Mouse (Mus musculus): ENCODE results near the gene Wwox.

Gene Wwox

DNA sequence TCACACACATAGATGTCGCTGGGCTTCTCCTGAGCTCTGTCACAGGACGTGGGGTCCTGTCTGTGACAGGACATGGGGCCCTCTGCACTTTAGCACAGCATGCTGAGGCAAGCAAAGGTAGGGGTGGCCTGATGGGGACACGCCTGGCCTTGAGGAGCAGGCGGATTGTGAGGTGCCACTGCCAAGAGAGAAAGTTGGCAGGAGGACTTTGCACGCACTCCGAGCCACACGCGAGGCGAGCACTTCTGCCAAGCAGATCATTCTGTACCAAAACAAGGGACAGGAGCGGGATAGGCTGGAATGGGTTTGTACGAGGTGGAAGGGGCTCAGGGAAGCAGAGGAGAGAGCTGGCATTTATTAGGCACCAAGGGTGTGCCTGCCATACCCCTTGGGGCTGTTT is 543.3 kb downstream of the Wwox start:
- no peak for DNase-seq

DNA sequence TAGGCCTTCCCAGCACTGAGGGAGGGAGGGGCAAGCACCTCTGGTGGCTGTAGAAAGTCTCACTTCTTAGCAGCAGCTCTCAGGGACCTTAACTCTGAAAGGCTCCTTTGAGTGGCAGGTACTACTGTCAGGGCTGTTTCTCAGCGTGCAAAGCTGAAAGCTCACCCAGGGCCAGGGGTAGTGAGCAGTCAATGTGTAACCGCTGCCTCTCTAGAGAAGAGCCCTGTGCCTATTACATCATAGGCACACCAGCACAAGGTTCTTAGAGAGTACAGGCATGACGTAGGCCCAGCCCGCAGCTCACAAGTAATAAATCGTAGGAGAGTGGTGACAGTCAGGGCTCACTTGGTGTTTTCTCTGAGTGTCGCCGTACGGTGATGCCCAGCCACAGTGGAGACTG is 545.0 kb downstream of the Wwox start:
- DNase-seq, result no peak

DNA sequence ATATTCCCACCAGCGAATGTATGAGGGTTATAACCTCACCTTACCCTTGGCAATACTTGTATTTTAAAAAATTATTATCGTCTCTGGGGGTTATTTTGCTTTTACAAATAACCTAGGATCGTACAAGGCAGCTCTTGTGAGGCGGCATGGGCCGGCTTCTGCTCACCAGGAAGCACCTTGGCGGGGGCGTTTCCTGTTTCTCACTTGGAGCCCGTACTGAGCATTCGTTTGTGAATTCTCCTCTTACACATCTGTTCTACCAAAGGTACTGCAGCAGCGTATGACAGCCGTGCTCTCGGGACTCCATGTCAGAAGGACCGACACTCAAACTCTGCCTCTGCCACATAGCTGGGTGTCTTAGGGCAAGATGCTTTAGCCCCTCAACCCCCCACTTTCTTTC is 546.5 kb downstream of the Wwox start:
- DNase-seq, result no peak

DNA sequence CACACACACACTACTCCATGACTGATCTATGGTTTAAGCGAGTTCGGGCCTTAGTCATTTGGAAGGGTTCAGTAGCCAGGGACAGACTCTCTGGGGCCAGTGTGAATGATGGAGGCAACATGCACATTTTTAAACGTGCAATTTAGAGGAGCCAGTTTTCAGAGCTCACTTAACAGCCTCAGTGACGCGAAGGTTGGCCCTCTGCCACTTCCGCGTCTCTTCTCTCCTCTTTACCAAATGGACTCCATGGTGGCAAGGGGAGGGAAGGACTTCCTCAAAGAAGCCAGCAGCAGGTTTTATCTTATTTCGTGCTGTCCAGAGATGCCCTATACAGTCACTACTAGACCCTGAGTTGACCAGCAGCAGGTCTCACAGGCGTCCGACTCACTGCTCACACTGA is 547.5 kb downstream of the Wwox start:
- no peak for DNase-seq

DNA sequence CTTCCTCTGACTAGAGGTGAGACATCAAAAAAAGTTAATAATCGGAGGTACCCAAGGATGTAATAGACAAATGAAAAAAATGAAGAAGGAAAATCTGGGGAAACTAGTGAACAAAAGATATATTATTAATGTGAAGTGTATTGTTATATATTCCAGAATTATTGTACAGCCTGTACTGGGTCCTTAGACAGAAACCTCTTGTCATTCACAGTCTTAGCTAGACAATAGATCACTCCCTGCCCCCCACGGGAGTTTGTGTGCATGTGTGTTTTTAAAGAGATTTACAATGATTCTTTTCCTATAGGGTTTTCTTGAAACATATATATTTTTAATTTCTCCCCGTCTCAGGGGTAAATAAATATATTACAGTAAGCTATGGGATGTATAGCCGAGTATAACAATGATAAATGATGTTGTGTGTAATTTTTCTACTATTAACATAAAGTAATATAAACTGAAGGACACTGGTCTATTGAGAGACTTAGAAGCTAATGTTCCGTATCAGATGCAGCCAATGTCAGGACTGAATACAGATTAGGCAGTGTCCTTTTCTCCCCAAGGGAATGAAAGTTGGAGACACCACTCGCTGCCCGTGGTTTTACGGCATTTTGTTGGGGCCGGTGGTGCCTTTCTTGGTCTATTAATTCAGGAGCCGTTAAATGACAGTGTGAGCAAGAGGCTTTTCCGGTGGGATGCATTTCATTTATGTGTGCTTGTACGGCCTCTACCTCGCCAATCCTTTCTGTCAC is 551.6 kb downstream of the Wwox start:
- DNase-seq, result no peak

DNA sequence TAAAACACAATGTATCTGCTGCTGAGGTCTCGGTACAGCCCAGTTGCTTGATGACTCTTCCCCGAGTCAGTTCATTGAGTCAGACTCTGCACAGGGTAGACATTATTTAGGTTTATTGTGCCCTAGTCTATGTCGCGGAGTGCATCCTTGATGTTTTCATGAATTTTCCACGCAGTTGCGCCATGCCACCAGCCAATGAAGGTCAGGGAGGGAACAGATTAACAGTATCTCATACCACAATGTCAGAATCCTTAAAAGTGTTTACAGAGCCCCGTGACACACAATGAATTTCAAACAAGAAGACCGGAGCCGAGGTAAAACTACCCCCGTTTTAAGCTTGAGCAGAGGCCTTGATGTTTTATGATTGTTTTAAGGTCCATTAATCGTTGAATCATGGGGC is 561.3 kb downstream of the Wwox start:
- no peak for DNase-seq

DNA sequence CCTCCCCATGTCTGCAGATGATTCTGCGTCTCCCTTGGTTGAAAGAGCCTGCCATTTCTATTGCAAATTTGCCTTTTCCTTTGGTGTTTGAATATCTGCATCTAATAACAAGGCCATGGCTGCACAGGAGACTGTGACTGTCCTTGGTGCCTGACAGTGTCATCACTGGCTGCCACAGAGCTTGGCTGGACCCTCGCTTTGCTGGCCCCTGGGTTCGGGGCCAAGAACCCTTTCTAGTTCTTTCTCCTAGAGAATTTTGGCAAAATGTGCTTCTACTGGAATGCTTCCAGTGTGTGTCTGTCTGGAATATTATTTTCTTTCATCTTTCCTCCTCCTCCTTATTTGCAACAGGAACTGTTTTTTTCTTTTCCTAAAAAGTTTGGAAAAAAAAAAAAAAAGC is 565.6 kb downstream of the Wwox start:
- no peak for DNase-seq

DNA sequence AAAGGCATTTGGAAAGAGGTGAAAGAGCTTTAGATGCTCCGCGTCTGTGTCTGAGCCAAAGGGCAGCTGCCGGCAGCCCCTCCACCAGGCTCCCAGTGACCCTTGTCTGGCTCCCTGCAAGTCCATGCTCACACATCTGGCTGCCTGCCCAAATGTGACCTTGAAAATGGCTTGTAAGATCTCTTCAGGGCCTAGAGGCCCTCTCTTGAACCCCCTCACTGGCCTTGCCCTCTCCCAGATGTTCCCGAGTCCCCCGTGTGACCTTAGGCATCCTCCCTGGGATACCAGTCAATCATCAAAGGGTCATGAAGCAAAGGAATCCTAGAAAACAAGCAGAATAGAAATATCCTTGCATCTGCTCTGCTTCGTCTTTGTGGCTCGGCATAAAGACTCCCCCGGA is 567.1 kb downstream of the Wwox start:
- no peak for DNase-seq

DNA sequence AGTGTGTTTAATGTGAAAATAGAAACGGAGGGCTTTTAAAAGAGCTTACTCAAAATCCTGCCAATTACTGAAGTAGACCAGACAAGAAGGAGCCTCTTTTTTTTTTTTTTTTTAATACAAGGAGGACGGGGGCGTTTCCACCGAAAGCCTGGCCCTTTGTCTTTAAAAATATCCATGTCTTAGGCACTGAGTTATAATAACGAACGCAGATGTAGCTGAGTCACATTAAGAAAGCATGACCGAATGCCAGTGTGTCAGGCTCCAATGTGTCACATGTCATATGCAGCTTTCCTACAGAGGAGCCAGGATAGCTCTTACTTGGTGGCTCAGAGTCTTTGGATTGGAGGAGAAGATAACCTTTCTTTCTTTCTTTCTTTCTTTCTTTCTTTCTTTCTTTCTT is 567.8 kb downstream of the Wwox start:
- DNase-seq, result no peak

DNA sequence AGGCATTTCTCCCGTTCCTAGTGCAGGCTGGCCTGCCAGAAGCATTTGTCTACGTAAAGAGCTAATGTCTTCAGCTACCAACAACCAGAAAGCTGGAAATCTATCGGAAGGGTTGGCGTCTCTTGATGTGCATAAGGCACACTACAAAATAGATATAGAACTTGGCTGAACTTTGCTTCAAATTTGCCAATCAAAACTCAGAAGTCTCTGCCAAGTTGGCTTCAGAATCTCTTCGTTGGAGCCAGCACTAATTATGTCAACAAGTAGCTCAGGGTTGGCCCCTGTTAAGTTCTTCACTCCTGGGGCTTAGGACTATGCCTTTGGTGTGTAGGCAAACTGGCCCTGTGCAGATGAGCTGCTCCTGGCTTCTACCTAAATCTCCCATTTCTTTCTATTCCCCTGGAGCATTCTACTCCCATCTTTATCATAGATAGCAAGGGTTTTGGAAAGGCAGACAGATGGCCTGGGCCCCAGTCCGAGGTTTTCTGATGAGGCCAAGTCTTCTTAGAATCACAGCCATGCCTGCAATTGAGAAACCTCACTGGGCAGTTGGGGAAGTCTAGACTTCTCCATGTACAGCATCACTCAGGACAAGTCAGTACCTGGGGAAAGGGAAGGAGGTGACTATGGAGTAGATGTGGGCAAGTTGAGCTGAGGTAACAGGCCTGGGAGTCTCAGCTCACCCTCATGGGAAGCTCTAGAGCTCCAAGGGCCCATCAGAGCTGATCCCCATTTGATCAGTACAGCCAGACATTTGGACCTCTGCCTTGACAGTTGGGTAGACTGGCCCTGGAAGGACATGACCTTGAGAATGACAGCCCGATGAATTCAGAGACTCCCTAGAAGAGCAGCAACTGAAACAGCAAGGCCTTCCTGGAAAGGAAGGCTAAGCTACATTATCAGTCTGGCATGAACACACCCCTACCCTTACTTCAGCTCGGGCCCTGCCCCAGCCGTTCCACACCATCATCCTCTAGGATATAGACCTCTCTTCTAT is 569.5 kb downstream of the Wwox start:
- no peak for DNase-seq

DNA sequence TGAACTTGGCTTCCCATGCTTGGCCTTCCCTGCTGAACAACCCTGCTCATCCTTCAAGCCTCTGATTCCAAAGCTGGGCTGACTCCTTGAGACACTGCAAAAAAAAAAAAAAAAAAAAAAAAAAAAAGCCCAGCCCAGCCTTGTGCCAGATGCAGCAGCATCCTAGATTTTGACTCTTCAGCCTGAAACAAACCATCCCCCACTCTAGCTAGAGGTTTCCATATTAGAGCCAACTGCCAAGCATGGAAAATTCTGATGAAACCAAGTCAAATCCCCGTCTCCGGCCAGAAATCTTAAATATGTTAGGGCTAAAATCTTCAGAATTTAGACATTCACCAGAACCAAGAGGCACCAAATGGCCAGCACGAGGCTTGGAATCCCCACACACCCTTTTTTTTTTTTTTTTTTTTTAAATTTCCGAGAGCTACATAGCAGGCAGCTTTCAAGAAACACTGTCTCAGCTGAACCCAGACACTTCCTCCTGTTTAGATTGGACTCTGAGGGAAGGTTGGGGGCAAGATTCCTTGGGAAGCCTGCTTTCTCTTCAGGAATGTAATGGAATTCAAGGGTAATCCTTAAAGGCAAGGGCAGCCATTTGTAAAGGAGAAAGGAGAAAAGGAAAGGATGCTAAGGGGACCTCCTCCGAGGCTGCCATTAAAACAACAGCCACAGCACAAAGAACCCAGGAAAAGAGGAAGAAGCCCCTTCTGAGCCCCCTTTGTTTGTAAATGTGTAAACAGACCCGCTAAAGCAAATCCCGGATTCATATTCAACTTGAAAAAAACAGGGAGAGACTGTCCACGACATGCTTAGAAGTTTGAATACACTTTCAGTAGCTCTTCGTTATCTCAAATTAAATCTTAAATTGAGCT is 570.7 kb downstream of the Wwox start:
- no peak for DNase-seq

DNA sequence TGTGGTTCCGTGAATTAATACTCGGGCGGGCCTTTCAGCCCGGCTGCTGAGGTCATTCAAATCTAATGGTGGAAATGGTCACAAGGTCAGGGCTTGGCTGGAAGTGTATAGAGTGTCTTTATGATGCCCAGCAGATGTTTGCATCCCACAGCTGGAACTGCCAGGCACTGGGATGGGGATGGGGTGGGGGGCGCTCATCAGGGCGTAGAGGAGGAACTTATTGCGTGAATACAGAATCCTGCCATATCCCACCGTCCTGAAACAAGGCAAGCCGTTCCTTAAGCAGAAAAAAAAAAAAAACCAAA is 571.3 kb downstream of the Wwox start:
- no peak for DNase-seq

DNA sequence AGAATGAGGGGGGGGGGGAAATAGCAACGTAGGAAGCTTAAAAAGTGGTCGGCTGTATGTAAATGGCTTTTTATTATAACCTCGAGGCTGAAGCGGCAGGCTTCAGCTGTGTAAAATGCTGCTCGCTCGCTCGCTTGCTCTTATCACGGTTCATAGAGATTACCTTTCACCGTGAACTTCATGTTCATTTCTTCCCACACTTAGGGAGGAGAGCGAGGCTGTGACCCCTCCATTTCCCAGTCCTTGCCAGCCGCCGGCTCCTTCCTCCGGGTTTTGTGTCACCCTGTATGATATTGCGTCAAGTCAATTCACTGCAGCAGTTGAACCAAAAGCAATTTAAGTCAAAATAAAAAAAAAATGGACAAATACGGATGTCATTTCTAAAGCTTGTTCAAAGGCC is 580.2 kb downstream of the Wwox start:
- no peak for DNase-seq

DNA sequence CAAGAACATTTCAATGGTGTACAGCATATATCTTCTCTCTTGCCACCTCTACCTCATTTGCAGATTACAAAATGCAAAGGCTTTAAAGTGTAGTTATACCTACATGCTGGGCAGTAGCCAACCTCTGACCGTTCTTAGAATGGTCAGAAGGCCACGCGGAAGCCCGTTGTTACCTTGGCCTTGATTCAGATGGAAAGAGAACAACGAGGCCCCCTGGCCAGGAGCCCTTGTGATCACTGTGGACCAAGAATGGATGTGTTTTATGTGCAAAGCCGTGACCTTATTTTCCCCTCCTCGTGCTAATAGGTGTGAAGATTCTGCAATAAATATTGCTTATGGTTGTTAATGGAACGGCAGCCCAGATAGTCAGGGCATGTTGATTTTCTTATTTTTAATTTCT is 582.3 kb downstream of the Wwox start:
- DNase-seq, result no peak

DNA sequence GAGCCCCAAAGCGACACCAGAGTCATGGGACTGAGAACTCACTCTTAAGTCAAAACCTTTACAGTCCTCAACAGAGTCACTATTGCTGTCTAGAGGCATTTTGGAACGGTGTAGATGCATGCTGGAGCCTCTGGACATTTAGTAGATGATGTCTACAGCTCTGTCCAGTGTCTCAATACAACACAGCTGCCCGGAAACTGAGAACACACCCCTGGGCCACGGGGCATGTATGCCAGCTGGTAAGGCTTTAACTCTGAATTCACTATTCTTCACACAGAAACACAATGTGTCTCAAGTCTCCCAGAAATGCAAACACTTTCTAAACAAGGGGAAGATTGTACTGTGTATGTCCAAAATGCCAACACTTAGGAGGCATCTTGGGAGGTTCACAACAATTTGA is 584.6 kb downstream of the Wwox start:
- DNase-seq, result no peak

DNA sequence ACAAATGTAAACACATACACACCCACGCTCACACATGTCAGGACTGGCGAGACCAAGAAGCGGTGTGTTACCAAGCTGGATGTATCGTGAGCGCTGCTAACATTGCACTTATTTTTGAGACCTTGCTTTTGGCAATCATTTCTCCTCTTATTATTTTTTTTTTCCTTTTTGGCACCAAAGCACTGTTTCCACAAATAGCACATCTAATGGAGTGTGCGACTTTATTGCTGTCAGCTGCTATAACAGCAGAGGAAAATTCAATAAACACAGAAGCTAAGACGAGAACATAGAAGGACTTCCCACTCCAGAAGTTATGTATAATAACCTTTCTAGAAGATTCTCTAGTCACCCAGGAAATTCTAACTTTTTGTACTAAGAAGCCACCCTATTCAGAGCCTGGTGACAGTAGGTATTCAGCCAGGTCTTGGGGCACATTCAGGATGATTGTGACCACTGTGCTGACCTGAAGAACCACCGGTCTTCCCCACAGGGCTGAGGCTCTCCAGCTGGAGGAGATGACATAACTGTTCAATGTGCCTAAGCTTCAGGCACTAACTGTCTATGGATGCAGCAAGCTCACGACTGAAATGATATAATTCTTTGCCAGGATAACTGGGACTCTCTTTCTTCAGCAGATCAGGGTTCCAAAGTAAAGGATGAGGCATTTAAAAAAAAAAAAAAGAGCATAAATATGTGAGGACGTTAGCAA is 586.1 kb downstream of the Wwox start:
- DNase-seq, result no peak

DNA sequence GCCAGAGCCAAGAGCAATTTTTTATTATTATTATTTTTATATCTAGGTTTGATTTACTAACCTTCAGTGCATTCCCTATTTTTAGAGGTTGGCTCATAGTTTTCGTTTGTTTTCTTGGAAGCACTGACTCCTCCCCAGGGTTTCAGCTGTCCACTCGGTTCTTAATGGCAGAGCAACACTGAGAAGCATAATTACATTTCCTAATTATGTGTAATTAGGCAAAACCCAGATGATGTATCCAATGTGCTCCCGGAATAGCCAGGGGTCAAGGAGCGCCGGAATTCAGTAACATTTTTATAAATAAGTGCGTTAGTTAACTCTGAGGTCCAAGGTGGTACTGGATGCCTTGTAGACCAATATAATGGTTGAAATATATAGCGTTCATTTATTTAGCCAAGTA is 586.7 kb downstream of the Wwox start:
- no peak for DNase-seq

DNA sequence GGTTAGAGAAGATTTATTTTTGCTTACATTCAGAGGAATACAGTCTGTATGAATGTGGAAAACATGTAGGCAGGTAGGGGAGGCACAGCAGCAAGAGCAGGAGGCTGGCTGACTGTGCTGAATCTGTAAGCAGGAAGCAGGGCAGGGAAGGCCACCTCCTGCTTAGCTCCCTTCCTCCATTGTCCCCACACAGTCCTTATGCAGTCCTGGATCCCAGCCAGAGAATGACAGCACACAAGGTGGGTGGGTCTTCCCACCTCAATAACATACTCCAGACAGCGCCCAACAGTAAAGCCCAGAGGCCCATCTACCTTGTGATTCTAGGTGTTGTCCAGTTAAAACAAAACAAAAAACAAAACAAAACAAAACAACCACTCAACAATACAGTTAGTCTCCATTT is 593.7 kb downstream of the Wwox start:
- DNase-seq, result no peak

DNA sequence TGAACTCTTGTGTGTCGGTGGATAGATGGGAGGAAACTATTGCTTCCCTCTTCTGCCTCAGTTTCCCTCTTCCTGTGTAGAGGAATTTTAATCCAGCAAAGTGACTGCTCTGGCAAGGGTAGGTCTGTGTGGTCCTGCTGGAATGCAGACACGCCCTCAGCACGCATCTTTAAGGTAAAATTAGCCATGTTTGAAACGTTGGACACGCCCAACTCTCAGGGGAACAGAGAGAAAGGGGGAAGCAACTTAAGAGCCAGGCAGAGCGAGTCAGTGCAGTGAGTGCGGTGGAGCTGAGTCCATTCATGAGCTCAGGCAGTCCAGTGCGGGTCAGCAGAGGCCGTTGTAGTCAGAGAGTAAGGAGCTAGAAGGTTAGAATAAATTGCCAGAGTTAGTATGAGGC is 596.6 kb downstream of the Wwox start:
- no peak for DNase-seq

DNA sequence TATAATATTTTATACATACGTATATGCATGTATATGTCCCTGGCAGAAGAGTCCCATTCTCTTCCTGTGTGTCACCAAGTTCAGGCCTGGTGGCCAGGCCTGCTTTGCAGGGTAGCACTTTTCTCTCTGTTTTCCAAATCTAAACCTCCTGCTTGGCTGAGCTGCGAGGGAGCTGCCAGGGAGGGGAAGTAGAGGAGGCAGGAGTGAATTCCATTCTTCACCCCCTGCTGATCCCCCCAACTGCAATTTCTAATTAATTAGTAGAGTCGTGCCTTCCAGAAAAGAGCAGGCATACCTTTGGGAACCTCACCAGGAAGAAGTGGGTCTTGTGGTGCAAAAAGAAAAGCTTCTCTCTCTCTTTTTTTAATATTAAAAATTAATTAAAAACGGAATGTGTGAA is 599.0 kb downstream of the Wwox start:
- DNase-seq, result no peak

DNA sequence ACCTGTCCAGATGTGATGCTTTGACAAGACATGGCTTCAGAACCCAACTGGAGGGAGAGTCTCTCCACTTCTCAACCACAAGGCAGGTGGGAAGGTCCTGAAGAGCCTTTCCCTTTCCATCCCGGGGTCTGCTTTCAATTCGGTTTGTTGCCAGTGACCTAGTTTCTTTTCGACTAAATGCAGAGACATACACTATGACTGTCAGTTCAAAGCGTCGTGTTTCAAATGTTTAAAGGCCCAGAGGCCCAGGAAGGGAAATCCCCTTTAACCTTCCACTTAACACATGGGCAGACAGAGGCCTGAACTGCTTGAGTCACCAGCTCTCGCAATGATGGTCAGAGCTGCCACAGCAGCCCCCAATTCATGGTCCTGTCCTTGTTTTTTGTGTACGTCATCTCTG is 606.3 kb downstream of the Wwox start:
- DNase-seq, result no peak

DNA sequence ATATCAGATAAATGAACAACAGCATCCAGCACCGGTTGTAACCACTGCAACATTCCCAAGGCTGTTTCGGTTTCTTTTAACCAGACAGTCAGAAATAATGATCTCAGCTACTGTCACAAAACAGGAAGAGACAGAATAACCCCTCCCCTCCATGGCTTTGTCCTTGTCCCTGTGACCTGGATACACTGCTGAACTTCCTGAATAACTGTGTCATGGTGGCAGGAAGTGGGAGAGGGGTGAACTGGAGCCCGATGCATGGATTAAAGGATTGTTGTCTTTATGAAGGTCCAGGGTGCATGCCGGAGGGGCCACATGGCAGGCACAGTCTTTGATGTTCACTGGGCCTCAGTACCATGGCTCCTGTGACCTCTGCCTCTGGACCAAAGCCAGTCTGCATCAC is 607.0 kb downstream of the Wwox start:
- no peak for DNase-seq
